Mouse (Mus musculus) olfactory bulb, adult 2 months (tissue): ENCODE data around the gene Npvf.

Experiments
- CTCF ChIP-seq: fragments of 200-500 bp; IDR thresholded peaks from 2 replicates; pipeline ENCODE4 v1.5.1; 2012; ENCODE audit warnings: low read depth, mild to moderate bottlenecking, low read length, moderate library complexity; ENCODE audit not compliant: insufficient read depth
- POLR2A ChIP-seq: fragments of 200-500 bp; IDR thresholded peaks from 2 replicates; pipeline ENCODE4 v1.6.1; 2012; ENCODE audit warnings: mild to moderate bottlenecking, low read depth, low read length, moderate library complexity; ENCODE audit not compliant: insufficient read depth

DNA sequence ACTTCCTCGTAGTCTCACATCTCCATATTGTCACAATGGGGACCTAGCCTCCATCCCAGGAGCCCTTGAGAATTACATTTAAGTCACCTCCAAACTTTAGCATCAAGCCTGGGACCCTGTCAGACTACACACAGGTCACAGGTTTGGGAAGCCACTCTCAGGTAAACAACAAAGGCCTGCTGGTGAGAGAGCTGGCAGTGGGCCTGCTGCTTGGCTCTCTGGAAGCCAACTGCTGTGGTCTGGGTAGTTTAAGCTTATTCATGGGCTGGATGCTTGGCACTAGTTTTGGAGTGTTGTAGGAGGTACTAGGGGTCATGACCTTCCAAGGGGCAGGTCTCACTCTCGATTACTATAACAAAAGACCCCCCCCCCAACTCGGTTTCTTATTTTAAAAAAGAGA, 7.6 kb downstream of the Npvf start:
- no peak for TF ChIP-seq CTCF
- no peak for TF ChIP-seq POLR2A
